Mouse (Mus musculus) spleen, adult 2 months (tissue): ENCODE results near the gene Brsk2. TPM values are rescaled to one million over a fixed set of nuclear protein-coding genes. Genes with fewer than 3 reads are reported as not detected.
A peak's percentile ranks its signal among the peaks of the same experiment; 100 is the strongest.

Experiments used
- DNase-seq, 2 experiments: peaks; one replicate each; pipeline versions ENCODE4 v3.0.0 to v3.0.0-alpha.2; 2012 to 2021; ENCODE audit warnings: low spot score in 2 of 2, low read depth in 1 of 2
- H3K27ac ChIP-seq: fragments of 200-500 bp; 2 replicates; pipeline ENCODE4 v1.5.1; 2012; ENCODE audit warnings: low read length, inconsistent platforms; ENCODE audit not compliant: insufficient read depth
- H3K27me3 ChIP-seq: fragments of 200-500 bp; 2 replicates; pipeline ENCODE4 v1.6.1; 2012; ENCODE audit warnings: mild to moderate bottlenecking, moderate library complexity, low read length, inconsistent platforms; ENCODE audit not compliant: control insufficient read depth, insufficient read depth
- H3K36me3 ChIP-seq: fragments of 200-500 bp; 2 replicates; pipeline ENCODE4 v1.6.1; 2012; ENCODE audit warnings: mild to moderate bottlenecking, low read length, inconsistent platforms; ENCODE audit not compliant: control insufficient read depth, insufficient read depth
- H3K4me1 ChIP-seq: fragments of 200-500 bp; 2 replicates; pipeline ENCODE4 v1.6.1; 2011; ENCODE audit warnings: inconsistent platforms; ENCODE audit not compliant: control insufficient read depth, insufficient read depth, insufficient read length
- H3K4me3 ChIP-seq: fragments of 200-500 bp; 2 replicates; pipeline ENCODE4 v1.5.1; 2011; ENCODE audit warnings: mild to moderate bottlenecking, inconsistent platforms; ENCODE audit not compliant: insufficient read depth, insufficient read length; ENCODE audit errors: extremely low read depth
- CTCF ChIP-seq: fragments of 200-500 bp; IDR thresholded peaks from 2 replicates; pipeline ENCODE4 v1.5.1; 2011; ENCODE audit warnings: mild to moderate bottlenecking, inconsistent platforms; ENCODE audit not compliant: insufficient read depth, insufficient read length, insufficient replicate concordance; ENCODE audit errors: extremely low read depth
- POLR2A ChIP-seq: fragments of 200-500 bp; IDR thresholded peaks from 2 replicates; pipeline ENCODE4 v1.6.1; 2011; ENCODE audit warnings: low read depth, low read length, inconsistent platforms
- WGBS: fragments of 180-500 bp; shearing (Covaris S2); methylation state at CpG from one replicate; pipeline ENCODE4 v1.1.7; 2018; 5-methylcytosine and 5-hydroxymethylcytosine counted together
- polyA plus RNA-seq: library from polyadenylated mRNA; depleted of rRNA; stranded (reverse); fragments of >200 nt; gene quantifications from 2 replicates; pipeline ENCODE4 v1.2.3, GENCODE M21; 2012

Brsk2 gene
- polyA plus RNA-seq, 1 experiment = 0.67 TPM

GRCm38 (mm10) chr7:142025926-142026325, 76.4 kb downstream of the Brsk2 start:
- Histone ChIP-seq H3K36me3 (no peaks in the 10 kb centered on the region), H3K27me3 (no peaks in the 10 kb centered on the region), H3K27ac (no peak overlapping the region), H3K4me3 (no peak overlapping the region), H3K4me1 (peaks cover 3% of the 10 kb centered on the region; the same call in 1 of the 2 replicates)
- WGBS = 87% methylated on average over 4 of the region's 4 CpGs
- no peak for DNase-seq
- no peak for TF ChIP-seq POLR2A
- TF ChIP-seq CTCF = no peak

- H3K4me3 ChIP-seq = no peak overlapping the region
- DNase-seq = no peak
- H3K4me1 ChIP-seq = peaks cover 6% of the 10 kb centered on the region; the same call in 1 of the 2 replicates
- no peak overlapping the region for H3K27ac ChIP-seq
- no peak for TF ChIP-seq POLR2A
- TF ChIP-seq CTCF = no peak
- no peaks in the 10 kb centered on the region for H3K36me3 ChIP-seq
- H3K27me3 ChIP-seq = no peaks in the 10 kb centered on the region
Measured at GRCm38 (mm10) chr7:142030073-142030472, 80.5 kb downstream of the Brsk2 start.

GRCm38 (mm10) chr7:142034198-142034597, 84.6 kb downstream of the Brsk2 start:
- no peak overlapping the region for H3K27ac ChIP-seq
- H3K36me3 ChIP-seq = no peaks in the 10 kb centered on the region
- H3K4me3 ChIP-seq = no peak overlapping the region
- TF ChIP-seq CTCF = no peak
- no peak for TF ChIP-seq POLR2A
- peaks cover 8% of the 10 kb centered on the region; the same call in 1 of the 2 replicates for H3K4me1 ChIP-seq
- WGBS = 52% methylated on average over 2 of the region's 2 CpGs
- H3K27me3 ChIP-seq = no peaks in the 10 kb centered on the region
- DNase-seq = no peak

- no peaks in the 10 kb centered on the region for H3K36me3 ChIP-seq
- no peaks in the 10 kb centered on the region for H3K27me3 ChIP-seq
- WGBS = 73% methylated on average over 2 of the region's 2 CpGs
- H3K4me1 ChIP-seq = peaks cover 8% of the 10 kb centered on the region; the same call in 1 of the 2 replicates
- DNase-seq = no peak
- TF ChIP-seq POLR2A = no peak
- no peak for TF ChIP-seq CTCF
- no peak overlapping the region for H3K4me3 ChIP-seq
- H3K27ac ChIP-seq = no peak overlapping the region
Measured at GRCm38 (mm10) chr7:142035048-142035811, 85.7 kb downstream of the Brsk2 start.

- DNase-seq = peak in 1 of 2 experiments; percentile 40
- H3K27ac ChIP-seq = no peak overlapping the region
- peaks cover 8% of the 10 kb centered on the region; the same call in 1 of the 2 replicates for H3K4me1 ChIP-seq
- 95% methylated on average over 4 of the region's 4 CpGs for WGBS
- no peak overlapping the region for H3K4me3 ChIP-seq
- H3K36me3 ChIP-seq = no peaks in the 10 kb centered on the region
- TF ChIP-seq POLR2A = no peak
- TF ChIP-seq CTCF = peak; percentile 46; the same call in 1 of the 2 replicates
- no peaks in the 10 kb centered on the region for H3K27me3 ChIP-seq
Measured at GRCm38 (mm10) chr7:142037553-142038170, 88.1 kb downstream of the Brsk2 start.

GRCm38 (mm10) chr7:142040756-142041155, 91.2 kb downstream of the Brsk2 start:
- 78% methylated on average over 3 of the region's 3 CpGs for WGBS
- Histone ChIP-seq H3K27me3 (no peaks in the 10 kb centered on the region), H3K4me3 (no peak overlapping the region), H3K36me3 (no peaks in the 10 kb centered on the region), H3K4me1 (no peaks in the 10 kb centered on the region; the same call in 1 of the 2 replicates), H3K27ac (no peak overlapping the region)
- TF ChIP-seq POLR2A (no peak), CTCF (no peak)
- DNase-seq = no peak

- no peaks in the 10 kb centered on the region for H3K36me3 ChIP-seq
- WGBS = 98% methylated on average over 2 of the region's 2 CpGs
- H3K4me3 ChIP-seq = no peak overlapping the region
- DNase-seq = no peak
- H3K27ac ChIP-seq = no peak overlapping the region
- TF ChIP-seq POLR2A (no peak), CTCF (no peak)
- no peaks in the 10 kb centered on the region for H3K4me1 ChIP-seq
- no peaks in the 10 kb centered on the region for H3K27me3 ChIP-seq
Measured at GRCm38 (mm10) chr7:142045344-142045743, 95.8 kb downstream of the Brsk2 start.
